Mouse (Mus musculus) cerebellum, adult 2 months (tissue): ENCODE data around the gene Ngfr.

Source experiments
- CTCF ChIP-seq: fragments of 200-500 bp; IDR thresholded peaks from 2 replicates; pipeline ENCODE4 v1.5.1; 2011; ENCODE audit warnings: low read depth, mild to moderate bottlenecking, control low read depth, low read length, moderate library complexity, borderline replicate concordance; ENCODE audit not compliant: insufficient read depth
- POLR2A ChIP-seq: fragments of 200-500 bp; IDR thresholded peaks from 2 replicates; pipeline ENCODE4 v1.6.1; 2011; ENCODE audit warnings: low read length, control low read depth, borderline replicate concordance; ENCODE audit not compliant: insufficient read depth

DNA sequence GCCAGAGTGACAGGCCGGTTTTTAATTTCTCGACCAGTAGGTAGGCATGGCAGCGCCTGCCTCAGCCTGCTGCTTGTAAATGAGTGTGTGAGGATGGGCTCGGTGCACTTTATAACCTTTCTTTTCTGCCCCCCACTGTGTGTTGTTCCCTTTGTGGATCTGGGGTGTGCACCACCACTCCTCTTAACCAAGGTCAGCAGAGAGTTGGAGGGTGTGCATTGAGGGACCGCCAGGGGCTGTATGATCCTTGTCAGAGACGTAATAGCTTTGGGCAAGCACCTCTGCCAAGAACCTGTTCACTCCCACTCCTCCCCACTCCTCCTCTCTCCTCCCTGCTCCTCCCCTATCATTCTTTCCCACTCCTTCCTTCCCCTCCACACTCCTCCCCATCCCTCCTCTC is 4.1 kb downstream of the Ngfr start:
- no peak for TF ChIP-seq CTCF
- no peak for TF ChIP-seq POLR2A
